Mouse (Mus musculus): ENCODE measurements around the gene Ap1g1.

Ap1g1 gene

DNA sequence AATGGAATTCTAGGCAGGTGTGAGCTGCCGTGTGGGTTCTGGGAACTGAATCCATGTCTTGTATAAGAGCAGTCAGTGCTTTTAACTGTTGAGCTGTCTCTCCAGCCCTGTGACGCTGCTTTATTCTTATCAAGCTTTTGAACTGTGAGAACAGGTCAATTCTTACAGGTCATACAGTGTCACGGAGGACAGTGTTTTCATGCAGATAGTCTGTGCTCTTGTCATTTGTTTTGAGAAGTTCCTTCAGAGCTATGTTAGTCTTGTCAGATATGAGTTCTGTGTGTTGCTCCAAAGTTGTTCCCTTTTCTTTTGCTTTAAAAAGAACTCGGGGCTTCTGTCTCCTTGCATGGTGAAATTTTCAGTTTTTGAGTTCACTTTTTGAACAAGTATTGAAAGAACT lies 2.2 kb downstream of the Ap1g1 start:
- no peak for DNase-seq (ENCODE audit: low spot score)

DNA sequence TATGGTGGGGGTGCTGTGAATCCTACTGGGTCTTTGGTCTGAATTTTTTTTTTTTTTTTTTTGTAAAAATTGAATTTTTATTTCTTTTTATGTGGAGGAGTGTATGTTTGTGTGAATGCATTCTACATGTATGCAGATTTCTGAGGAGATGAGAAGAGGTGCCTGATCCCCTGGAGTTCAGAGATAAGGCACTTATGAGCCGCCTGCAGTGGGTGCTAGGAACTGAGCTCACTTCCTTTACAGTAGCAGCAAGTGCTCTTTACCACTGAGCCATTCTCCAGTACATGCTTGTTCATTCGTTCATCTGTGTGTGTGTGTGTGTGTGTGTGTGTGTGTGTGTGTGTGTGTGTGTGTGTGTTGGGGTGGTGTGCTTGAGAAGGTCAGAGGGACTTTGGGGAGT lies 12.6 kb downstream of the Ap1g1 start:
- no peak for DNase-seq (ENCODE audit: low spot score)

DNA sequence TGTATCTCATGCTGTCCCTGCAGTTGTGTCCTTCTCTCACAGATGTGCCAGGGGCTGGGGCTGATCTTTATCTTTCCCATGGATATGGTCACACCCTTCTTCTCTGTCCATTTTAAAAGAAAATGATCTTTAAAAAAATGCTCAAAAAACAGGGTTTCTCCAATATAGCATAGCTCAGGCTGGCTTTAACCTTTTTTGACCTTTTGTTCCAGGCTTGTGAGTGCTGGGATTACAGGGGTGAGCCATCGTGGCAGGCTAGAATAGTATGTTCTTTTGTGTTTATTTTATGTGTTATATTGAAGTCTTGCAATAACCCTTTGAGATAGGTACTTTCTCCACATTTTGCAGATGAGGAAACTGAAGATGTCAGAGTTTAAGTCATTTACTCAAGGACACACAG lies 16.8 kb downstream of the Ap1g1 start:
- no peak for DNase-seq (ENCODE audit: low spot score)

DNA sequence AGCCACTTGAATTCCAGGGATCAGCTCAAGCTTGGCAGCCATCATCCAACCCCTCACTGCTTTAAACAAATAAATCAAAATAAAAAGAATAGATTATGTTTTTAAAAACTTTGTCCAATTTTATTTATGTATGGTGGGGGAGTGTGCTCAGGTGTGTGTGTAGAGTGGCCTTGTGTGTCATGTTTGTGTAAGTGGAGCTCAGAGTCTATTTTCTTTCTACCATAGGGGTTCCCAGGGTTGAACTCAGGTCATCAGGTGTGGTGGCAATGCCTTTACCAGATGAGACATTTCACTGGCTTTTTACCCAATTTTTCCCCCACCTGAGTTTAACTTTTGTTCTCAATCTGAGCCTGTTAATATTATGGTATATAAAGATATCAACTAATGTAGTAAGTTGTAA lies 20.4 kb downstream of the Ap1g1 start:
- DNase-seq (ENCODE audit: low spot score), result no peak

DNA sequence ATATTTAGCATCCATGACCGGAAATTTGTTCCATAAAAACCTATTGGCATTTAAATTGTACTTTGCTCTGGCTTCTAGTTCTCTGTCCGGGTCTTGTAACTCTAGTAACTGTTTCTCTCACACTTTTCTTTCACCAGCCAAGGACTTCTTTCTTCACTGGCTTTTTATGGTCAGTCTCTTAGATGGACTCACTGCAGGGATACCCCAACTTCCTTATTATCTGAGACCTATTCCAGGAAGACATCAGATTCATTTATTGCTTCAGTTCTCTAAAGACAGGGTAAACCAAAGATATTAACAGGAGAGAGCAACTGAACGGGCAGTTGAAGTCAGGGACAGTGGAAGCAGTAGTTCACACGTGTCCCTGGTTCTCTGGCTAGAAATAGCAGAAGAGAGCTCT lies 20.9 kb downstream of the Ap1g1 start:
- DNase-seq (ENCODE audit: low spot score), result no peak

DNA sequence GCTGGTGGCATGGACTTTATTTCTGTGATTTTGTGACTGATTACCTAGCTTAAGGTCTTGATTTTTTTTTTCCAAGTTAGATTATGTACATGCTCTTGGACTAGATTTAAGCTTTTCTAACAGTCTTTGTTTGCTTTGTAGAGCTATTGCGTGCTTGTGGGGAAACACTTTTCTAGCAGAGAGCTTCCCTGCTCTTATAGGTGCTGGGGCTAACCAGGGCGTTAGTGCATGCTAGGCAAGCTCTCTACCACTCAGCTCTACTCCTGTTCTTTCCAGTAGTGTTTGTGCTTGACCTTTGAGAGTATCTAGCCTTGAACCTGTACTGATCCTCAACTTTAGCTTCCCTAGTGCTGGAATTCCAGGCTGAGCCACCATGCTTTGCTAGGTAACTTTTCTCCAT lies 22.0 kb downstream of the Ap1g1 start:
- DNase-seq (ENCODE audit: low spot score), result no peak

DNA sequence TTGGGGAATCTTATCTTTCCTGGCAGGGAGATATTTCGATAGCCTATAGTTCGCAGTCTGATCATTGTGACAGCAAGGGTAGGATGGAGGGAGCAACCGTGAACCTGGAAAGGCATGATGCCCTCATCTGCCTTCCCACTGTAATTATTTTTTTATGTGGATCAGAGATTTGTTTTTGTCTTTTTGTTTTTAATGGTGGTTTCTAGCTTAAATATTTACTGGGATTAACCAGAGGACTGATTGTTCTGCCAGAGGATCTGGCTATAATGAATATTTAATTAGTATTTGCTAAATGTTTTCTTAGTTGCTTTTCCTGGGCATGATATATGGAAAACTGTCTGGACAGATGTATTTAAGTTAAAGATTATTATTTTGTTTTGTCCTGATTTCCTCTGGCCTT lies 24.9 kb downstream of the Ap1g1 start:
- no peak for DNase-seq (ENCODE audit: low spot score)

DNA sequence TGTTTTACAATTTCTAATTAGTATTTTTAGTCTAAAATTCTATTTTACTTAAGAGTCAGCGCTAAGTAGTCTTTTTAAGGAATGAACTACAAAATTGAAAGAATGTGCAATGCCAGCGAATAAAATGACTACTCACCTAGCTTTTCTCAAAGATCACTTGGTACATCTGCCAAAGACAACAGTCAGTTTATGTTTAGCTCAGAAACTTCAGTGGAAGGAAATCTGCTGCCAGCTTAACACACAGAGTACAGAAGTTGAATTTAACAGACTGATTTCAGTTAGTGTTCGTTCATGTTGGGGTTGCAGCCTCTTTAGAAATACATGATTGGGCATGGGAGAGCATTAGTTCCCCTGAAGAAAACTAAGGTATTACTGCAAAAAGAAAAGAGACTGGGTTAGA lies 25.4 kb downstream of the Ap1g1 start:
- no peak for DNase-seq (ENCODE audit: low spot score)

DNA sequence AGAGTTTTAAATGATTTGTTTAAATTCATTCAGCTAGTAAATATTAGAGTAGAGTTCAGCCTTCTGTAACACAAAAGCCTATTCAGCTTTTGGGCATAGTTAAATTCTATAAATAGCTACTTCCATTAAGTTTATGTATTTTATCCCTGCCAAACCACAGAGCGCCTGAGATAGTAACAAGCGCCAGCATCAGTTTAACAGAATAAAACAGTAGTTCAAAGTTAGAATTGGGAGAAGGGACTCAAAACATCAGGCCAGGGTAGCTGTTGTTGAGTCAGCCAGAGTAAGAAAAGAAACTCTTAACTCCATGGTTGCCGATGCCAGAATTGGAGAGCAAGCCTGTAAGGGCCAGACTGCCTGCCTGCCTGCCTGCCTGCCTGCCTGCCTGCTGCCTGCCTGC lies 28.2 kb downstream of the Ap1g1 start:
- no peak for DNase-seq (ENCODE audit: low spot score)

DNA sequence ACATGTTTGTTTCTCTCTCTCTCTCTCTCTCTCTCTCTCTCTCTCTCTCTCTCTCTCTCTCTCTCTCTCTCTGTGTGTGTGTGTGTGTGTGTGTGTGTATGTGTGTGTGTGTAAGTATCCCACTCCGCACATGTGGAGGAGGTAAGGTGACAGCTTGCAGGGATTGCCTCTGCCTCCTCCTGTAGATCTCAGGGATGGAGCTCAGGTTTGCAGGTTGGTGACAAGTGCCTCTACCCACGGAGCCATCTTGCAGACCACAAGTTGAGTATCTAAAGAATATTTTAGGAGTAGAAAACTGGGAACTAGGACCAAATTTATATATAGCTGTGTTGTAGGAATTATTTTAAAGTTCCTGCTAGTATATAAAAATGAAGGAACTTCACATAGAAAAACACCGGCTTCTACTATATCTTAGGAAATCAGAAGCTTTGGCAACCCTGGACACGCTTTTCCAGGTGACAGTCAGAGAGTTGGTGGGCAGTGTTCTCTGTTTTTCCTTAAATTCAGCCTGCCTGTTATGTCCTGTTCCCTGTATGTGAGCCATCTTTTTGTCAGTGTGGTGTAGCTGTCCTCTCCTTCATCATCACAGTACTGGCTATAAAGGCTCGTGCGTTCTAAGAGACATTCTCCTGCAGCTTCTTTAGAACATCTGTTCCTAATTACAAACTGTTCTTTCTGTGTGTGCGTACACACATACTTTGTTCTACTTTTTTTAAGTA lies 29.2 kb downstream of the Ap1g1 start:
- DNase-seq (ENCODE audit: low spot score), result no peak

DNA sequence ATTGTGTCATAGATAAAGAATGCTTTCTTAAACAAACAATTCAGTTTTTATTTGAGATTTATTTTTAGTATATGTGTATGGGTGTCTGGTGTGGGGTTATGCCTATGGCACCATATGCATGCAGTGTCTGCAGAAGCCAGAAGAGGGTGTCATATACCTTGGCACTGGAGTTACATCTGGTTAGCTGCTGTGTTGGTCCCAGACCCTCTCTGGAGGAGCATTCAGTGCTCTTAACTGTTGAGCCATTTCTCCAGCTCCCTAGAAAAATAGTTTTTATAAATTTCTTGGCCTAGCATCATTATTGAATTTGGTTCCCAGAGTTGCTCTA lies 29.7 kb downstream of the Ap1g1 start:
- DNase-seq (ENCODE audit: low spot score), result no peak

DNA sequence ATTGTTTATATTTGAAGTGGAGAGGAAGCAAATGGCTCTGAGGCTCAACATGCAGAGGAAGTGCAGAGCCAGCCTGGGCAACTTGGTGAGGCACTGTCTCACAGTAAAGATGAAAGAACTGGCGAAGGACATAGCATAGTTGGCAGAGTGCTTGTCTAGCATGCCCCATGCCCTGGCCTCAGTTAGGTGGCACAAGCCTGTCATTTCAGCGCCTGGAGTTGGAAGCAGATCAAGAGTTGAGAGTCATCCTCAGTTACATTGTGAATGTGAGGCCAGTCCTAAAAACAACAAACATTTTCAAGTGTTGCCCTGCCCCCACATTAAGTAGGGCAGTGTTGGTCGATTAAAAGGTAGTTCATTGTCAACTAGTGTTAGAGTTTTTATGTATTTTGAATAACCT lies 32.1 kb downstream of the Ap1g1 start:
- no peak for DNase-seq (ENCODE audit: low spot score)

DNA sequence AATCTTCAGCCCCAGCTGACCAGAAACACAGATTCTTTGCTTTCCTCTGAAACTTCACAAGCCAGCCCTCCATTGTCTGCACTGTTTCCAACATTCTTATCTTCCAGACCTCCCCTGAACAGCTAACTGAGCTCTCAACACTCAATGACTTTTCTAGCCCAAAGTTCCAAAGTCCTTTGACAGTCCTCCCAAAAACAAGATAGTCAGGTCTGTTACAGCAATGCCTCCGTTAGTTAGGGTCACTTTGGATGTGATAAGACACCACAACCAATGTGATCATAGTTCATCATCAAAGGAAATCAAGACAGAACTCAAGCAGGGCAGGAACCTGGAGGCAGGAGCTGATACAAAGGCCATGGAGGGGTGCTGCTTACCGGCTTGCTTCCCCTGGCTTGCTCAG lies 36.9 kb downstream of the Ap1g1 start:
- no peak for DNase-seq (ENCODE audit: low spot score)

DNA sequence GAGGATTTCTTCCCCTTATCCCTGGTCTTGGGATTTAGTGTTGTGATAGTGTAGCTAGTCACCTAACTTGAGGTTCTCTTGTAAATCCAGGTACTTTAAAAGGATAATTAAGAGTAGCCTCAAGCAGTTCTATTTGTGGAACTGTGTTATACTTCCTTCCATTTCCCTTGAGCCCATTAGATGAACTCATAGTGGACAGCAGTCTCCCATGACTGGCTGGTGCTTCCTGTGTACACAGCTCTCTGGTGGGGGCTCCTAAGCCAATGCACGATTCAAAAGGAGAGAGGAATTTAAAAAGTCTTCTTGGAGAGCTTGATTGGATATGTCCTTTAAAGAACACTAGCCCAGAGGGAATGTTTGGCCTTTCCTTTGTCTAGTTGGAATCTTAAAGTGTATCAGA lies 39.6 kb downstream of the Ap1g1 start:
- DNase-seq (ENCODE audit: low spot score), result no peak

DNA sequence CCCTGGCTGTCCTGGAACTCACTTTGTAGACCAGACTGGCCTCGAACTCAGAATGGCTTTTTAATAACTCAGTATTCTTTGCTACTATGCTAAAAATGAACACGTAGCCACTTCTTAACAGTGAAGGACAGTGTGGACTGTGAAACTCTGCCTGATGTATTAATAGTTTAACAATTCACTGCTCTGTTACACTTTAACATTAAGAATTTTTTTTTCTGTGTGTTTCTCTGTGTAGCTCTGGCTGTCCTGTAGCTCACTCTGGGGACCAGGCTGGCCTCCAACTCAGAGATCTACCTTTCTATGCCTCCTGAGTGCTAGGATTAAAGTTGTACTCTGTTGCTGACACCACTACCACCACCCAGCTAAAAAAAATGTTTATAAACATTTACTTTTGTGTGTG lies 45.2 kb downstream of the Ap1g1 start:
- no peak for DNase-seq (ENCODE audit: low spot score)

DNA sequence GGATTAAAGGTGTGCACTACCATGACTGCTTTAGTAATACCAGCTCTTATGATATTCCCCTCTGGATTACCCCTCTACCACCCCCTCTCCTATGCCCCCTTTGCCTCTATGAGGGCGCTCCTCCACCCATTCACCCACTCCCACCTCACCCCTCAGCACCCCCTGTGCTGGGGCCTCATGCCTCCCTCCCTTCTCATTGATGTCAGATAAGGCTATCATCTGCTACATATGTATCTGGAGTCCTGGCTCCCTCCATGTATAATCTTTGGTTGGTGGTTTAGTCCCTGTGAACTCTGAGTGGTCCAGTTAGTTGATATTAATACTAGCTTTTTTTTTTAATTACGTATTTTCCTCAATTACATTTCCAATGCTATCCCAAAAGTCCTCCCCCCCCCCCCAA lies 61.5 kb downstream of the Ap1g1 start:
- no peak for DNase-seq (ENCODE audit: low spot score)

DNA sequence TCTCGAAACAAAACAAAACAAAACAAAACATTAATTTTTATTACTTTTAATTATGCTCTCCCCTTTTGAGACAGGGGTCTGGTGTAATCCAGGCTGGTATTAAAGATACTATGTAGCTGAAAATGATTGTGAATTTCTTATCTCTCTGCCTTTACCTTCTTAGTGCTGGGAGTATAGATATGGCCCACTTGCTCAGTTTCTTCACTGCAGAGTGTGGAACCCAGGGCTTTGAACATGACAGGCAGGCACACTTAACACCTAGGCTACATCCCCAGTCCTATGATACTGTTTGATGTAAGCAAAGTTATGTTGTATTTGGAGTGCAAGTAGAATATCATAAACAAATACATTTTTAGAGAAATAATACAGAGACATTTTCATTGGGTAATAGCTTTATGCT lies 64.1 kb downstream of the Ap1g1 start:
- DNase-seq (ENCODE audit: low spot score), result no peak

DNA sequence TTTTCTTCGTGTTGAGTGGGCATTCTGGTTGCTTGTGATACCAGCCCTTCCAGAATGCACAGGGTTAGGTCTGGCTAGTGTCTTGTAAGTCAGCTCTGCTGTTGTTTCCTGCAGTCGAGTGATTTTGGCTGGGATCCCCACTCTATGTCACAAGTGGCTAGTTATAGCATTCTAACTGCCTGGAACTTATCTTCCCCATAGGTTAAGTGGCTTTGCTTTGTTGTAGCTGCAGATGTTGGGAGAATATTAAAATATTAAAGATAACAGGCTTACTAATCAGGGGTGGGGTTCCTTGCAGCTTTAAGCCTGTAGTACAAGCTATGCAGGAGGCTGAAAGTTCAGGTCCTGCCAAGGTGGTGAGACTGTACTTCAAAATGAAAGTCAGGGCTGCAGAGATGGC lies 69.5 kb downstream of the Ap1g1 start:
- no peak for DNase-seq (ENCODE audit: low spot score)

DNA sequence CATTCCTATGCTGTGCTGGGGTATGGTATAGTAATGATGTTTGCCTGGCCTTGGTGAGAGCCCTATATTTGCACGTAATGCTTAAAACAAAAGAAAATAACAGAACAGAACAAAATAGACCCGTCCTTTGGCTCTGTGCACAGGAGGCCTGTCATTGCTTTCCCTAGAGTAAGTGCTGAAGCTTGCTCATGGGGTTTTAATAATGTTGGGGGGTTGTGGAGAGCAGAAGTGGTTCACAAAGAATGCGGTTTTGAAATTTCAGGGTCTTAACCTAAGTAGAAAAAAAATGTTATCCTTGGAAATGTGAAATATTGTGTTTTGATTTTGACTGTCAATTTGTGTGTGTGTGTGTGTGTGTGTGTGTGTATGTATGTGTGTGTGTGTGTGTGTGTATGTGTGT lies 70.6 kb downstream of the Ap1g1 start:
- no peak for DNase-seq (ENCODE audit: low spot score)

DNA sequence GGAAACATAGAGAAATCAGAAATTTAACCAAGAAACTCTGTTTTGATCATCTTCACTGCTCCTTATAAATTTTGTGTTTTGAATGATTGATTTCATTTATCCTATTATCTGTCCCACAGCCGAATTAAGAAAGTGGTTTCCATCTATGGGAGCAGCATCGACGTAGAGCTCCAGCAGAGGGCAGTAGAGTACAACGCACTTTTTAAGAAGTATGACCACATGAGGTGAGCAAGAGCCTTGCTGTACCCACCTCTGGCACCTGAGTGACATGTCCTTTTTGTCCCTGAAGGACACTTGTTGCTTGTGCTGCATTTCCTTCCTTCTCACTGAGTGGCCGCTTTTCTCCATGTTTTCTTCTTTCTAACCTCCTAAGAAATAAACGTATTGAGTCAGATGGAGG lies 75.1 kb downstream of the Ap1g1 start:
- DNase-seq (ENCODE audit: low spot score), result peak; percentile 84

DNA sequence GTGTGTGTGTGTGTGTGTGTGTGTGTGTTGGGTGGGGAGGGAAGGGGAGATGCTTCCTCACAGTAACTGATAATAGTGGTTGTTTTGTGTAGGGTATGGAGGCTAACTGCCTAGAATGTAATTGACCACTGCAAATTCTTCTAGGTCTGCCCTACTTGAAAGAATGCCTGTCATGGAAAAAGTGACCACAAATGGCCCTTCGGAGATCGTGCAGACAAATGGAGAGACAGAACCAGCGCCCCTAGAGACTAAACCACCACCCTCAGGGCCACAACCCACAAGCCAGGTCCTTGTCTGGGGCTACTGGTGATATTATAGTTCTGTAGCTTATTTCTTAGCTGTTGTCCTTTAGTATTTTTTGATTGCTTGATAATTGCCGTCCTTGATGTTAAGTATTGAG lies 76.2 kb downstream of the Ap1g1 start:
- DNase-seq (ENCODE audit: low spot score), result no peak

DNA sequence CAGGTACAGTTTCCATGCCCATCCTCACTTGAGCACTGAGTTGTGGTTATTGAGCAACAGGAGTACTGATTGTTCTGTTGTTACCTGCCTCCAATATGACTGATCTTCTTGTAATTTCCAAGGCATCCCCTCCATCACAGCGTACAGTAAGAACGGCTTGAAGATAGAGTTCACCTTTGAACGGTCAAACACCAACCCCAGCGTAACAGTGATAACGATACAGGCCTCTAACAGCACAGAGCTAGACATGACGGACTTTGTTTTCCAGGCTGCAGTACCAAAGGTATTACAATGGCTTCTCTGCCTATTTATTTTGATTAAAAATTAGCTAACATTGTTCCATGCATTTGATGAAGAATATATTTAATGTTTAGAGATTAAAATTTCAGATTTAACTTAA lies 77.1 kb downstream of the Ap1g1 start:
- no peak for DNase-seq (ENCODE audit: low spot score)

DNA sequence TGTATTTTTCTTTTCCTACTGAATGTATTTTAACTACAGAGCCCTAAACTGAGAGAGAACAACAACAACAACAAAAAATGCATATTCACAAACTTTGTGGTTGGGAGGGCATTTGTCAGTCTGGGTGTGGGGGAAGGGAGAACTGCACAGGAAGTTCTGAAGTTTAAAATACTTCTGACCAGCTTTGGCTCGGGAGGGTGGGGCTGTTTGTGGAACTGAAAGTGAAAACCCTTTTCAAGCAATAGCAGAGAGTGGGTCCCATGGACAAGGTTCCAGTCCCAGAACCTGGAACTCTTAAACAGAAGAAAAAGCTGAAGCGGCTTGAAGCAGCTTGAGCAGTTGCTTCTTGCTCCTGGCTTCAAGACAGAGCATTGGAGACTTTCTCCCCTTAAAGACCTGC lies 85.0 kb downstream of the Ap1g1 start:
- no peak for DNase-seq (ENCODE audit: low spot score)

DNA sequence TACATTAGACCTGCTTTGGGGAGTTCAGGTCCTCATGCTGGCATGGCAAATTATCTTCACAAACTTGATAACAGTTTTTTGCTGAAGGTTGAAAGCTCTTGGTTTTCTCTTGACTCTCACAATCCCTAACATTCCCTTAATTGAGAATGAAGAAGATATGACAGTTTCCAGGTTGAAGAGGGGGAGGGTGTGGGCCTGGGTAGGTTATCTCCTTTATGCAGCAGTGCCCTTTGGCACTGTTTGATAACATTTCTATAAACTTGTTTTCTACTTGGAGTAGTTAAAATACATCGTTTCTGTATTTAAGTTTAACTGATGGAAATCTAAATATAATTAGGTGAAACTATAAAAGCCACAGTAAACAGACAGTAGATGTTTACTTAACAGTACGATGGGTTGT lies 86.4 kb downstream of the Ap1g1 start:
- no peak for DNase-seq (ENCODE audit: low spot score)

DNA sequence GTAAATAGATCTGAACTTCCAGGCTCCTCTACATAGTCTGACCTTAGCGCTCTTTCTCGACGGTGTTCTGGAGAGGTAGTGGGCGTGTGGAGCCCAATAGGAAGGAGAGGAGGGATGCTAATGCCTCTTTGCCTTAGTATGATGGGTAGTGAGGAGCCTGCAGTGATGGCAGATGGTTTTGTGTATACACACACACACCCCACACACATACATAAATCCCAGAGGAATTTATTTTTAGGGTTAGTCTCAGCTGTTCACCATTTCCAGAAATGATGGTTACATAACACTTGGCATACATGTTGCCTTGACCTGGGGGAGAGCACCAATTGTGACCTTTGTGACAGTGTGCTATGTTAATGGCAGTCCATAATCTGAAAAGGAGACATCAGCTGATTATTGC lies 87.2 kb downstream of the Ap1g1 start:
- no peak for DNase-seq (ENCODE audit: low spot score)

Measured in MN1 (cell line).